Mouse (Mus musculus): ENCODE measurements around the gene Smtnl2. TPM values are rescaled to one million over a fixed set of nuclear protein-coding genes. Genes with fewer than 3 reads are reported as not detected.
"Not testable (repeated sequence)": the region's sequence is repeated elsewhere in the genome, so short reads cannot be mapped to it uniquely, and the experiment has no call there.

Smtnl2 gene
- polyA plus RNA-seq (2016; fragmentation: Nextera tagmentation; extraction: Ambion mirVana) = 11.3 and 12.5 TPM in 2 replicates

DNA sequence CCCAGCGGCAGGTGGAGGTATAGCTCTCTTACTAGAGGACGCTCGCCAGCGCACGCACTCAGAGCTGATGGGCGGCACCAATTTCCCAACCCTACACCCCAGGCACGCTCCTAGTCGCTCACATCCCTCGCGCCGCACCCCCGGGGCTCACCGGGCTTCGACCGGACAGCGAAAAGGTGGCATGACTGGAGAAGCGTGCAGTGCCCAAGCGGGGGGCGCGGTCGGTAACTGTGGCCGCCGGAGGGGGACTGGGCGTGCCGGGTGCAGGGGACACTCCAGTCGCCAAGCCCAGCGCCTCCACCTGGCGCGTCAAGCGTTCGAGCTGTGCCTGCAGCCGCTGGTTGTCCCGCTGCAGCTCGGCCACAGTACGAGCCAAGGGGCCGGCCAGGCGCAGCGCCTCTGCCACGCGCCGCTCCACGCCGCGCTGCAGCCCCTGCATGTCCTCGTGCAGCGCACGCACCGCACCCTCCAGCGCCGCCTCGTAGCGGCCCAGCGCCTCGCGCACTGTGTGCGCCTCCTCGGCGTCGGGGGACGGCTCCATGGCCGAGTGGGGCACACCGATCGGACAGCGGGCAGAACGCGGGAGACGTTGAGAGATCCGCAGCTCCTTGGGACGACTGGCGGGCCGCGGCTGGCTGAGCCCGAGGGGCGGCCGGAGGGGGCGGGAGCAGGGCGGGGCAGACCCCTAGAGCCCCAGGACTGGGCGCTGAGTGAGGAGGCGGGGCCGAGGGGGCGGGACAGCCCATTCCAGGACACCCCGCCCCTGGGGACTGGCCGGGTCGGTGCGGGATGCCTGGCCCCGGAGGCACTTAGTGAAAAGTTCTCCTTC, at the start of gene Smtnl2:
Smtnl2 (minus strand) TSS at position 621 of the 829 bp plus-strand sequence.
- no peaks in the 10 kb centered on the region for H3K9me3 ChIP-seq (replicated peaks)
- H3K27me3 ChIP-seq (replicated peaks) = peaks cover 70% of the 10 kb centered on the region
- H3K27ac ChIP-seq = no peak within 1 kb of the TSS
- peak; percentile 83 for ATAC-seq
- under 1% methylated on average over 86 of the region's 86 CpGs for WGBS (ENCODE audit: insufficient replicate concordance)
- peaks cover 84% of the 10 kb centered on the region for H3K4me1 ChIP-seq
- H3K36me3 ChIP-seq = no peaks in the 10 kb centered on the region
- peak within 1 kb of the TSS; percentile 98 for H3K4me2 ChIP-seq
- peak within 1 kb of the TSS; percentile 65 for H3K4me3 ChIP-seq
- H3K9ac ChIP-seq = peak within 1 kb of the TSS; percentile 65

DNA sequence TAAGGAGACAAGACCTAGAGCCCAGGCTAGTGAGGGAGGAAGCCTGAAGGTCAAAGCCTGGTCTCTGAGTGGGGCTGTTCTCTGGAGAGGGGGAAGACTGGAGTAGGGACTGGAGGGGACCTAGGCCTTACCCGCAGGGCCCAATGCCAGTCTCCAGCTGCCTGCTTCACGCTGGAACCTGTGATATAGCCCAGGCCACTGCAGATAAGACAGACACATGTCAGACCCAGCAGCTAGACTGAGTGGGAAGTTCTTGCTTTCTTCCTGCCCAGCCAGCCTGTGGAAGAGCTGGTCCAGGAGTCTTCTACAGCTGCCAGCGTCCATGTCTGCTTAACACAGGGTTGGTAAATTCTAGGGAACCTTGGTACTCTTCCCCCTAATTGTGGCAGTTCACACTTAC, 47.0 kb upstream of the Smtnl2 start:
- 25% methylated on average over 3 of the region's 3 CpGs for WGBS (ENCODE audit: insufficient replicate concordance)
- no peak overlapping the region for H3K9ac ChIP-seq
- no peaks in the 10 kb centered on the region for H3K9me3 ChIP-seq (replicated peaks)
- H3K27ac ChIP-seq = peak overlapping the region; percentile 67
- H3K4me1 ChIP-seq = peaks cover 63% of the 10 kb centered on the region
- peak overlapping the region; percentile 5; the same call in 1 of the 2 replicates for H3K4me2 ChIP-seq
- no peaks in the 10 kb centered on the region for H3K27me3 ChIP-seq (replicated peaks)
- ATAC-seq = peak; percentile 52
- H3K36me3 ChIP-seq = peaks cover 55% of the 10 kb centered on the region
- H3K4me3 ChIP-seq = 0 out of 2 replicates have a peak overlapping the region, but pooled peaks have one; percentile 0

DNA sequence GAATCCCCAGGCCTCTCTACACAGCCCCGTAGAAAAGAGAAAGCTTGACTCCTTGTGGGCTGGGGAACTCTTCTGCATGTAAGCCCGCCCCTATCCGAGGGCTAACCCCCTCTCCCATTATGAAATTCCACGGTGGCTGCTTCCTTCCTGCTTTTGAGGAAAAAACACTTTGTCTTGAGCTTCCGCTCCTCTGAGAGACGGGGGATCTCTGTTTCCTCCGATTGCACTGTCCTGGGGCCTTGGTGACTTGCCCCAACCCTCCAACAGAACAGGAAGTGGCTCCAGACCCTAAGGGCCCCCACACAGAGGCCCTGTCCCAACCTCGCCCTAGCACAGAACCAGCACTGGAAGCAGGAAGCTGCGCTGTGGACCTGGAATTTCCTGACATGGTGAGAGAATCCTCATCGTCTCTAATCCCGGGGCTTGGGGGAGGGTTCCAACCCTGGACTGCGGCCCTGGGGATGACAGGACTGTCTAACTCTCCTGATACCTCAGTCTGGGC, 46.5 kb upstream of the Smtnl2 start:
- Histone ChIP-seq H3K9me3 (replicated peaks) (no peaks in the 10 kb centered on the region), H3K36me3 (peaks cover 55% of the 10 kb centered on the region), H3K27me3 (replicated peaks) (no peaks in the 10 kb centered on the region), H3K27ac (peak overlapping the region; percentile 67), H3K4me3 (0 out of 2 replicates have a peak overlapping the region, but pooled peaks have one; percentile 0), H3K9ac (no peak overlapping the region), H3K4me1 (peaks cover 63% of the 10 kb centered on the region), H3K4me2 (peak overlapping the region; percentile 5; the same call in 1 of the 2 replicates)
- ATAC-seq = peak; percentile 64
- 51% methylated on average over 12 of the region's 12 CpGs for WGBS (ENCODE audit: insufficient replicate concordance)

DNA sequence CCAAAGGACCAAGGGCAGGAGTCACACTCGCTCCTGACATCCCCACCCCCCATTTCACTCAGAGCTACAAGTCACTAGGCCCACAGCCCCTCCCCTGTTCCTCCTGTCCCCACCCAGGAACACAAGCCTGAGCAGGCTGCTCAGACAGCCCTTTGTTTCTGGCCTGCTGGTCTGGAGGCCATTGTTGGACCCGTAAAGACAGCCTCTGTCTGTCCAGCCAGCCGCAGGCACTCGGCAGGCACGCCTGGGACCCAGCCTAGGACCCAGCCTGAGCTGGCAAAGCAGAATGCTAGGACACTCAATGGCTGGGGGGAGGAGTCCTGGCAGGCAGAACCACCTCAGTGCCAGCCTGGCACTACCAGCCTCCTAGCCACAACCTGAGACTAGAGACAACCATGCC, 44.2 kb upstream of the Smtnl2 start:
- Histone ChIP-seq H3K27ac (no peak overlapping the region), H3K9me3 (replicated peaks) (no peaks in the 10 kb centered on the region), H3K4me3 (no peak overlapping the region), H3K4me2 (no peak overlapping the region), H3K27me3 (replicated peaks) (no peaks in the 10 kb centered on the region), H3K4me1 (peaks cover 51% of the 10 kb centered on the region), H3K9ac (no peak overlapping the region), H3K36me3 (peaks cover 60% of the 10 kb centered on the region)
- ATAC-seq = no peak
- 84% methylated on average over 5 of the region's 5 CpGs for WGBS (ENCODE audit: insufficient replicate concordance)

DNA sequence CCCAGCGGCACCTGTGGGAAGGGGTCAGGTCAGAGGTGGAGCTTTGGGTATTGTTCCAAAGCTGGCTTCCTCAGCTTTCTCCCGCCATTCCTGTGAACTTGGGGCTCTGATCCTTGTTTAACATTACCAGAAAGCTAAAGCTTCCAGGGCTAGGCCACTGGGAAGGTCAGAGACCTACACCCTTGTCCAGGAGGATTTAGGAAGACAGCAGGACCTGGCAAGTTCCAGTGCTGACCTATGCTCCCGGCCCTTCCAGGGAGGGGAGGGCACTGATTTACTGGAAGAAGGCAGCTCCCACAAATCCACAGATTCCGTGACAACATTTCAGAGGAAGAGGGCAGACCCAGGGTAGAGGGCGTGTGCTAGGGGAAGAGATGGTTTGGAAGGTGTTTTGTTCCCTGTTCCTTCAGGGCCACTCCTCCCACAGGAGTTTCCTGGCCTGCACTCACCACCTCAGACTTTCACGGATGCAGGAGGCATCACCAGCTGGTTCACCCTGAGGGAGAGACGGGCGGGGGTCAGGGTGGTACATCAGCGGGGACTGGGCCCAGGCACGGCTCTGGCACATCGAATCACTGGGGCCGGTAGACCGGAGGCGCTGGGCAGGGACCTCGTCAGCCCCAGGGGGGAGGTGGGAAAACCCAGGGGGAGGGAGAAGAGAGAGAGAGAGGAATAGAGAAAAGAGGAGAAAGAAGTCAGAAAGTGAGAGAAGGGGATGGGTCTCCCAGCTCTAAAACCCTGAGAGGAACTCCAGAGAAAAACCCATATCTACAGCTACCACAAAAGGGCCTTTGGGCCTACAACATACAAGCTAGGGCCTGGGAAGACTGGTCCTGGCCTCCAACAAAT, 41.8 kb upstream of the Smtnl2 start:
- WGBS (ENCODE audit: insufficient replicate concordance) = 71% methylated on average over 15 of the region's 15 CpGs
- Histone ChIP-seq H3K27ac (no peak overlapping the region), H3K4me3 (no peak overlapping the region), H3K27me3 (replicated peaks) (no peaks in the 10 kb centered on the region), H3K4me1 (peaks cover 32% of the 10 kb centered on the region), H3K36me3 (peaks cover 77% of the 10 kb centered on the region), H3K9me3 (replicated peaks) (no peaks in the 10 kb centered on the region), H3K4me2 (no peak overlapping the region), H3K9ac (no peak overlapping the region)
- no peak for ATAC-seq

DNA sequence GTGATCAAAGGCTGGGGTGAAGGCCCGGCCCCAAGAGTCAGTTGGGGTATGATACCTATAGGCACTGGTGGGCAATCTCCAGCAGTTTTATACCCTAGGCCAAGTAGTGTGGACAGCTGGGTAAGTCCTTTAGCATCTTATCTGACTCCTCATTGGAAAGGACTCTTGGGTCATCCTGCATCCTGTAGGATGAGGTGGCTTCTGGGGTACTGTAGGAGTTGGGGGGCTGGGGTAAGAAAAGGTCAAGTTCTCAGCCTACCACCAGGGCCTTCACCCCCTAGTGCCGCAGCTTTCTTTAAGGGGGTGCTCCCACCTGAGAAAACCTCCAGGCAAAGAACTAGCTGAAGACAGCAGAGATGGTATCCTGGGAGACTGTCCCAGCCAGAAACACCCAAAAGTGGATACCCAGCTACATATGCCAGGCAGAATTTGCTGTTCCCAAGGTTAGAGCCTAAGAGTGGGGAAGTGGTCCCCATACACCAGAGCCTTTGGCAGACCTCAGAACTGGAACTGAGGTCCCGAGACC, 40.7 kb upstream of the Smtnl2 start:
- H3K9ac ChIP-seq = no peak overlapping the region
- no peak overlapping the region for H3K27ac ChIP-seq
- 70% methylated on average over 3 of the region's 3 CpGs for WGBS (ENCODE audit: insufficient replicate concordance)
- H3K36me3 ChIP-seq = peaks cover 84% of the 10 kb centered on the region
- no peak overlapping the region for H3K4me3 ChIP-seq
- H3K4me1 ChIP-seq = peaks cover 20% of the 10 kb centered on the region; the same call in 1 of the 2 replicates
- no peaks in the 10 kb centered on the region for H3K27me3 ChIP-seq (replicated peaks)
- H3K9me3 ChIP-seq (replicated peaks) = no peaks in the 10 kb centered on the region
- H3K4me2 ChIP-seq = no peak overlapping the region
- ATAC-seq = no peak

DNA sequence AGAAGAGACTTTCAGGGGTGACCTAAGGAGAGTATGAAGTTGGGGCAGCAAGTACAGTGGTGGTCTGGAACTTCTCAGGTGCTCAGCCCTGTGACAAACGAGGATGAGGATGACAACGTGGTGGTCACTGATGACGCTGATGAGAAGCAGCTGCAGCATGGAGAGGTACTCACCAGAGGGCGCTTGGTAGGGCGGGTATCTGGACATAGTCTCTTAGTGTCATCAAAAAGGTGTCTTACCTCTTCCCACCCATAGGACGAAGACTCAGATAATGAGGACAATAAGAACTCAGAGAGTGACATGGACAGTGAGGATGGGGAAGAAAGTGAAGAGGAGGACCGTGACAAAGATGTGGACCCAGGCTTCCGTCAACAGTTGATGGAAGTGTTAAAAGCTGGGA, 36.0 kb upstream of the Smtnl2 start:
- no peaks in the 10 kb centered on the region for H3K9me3 ChIP-seq (replicated peaks)
- H3K27ac ChIP-seq = no peak overlapping the region
- peaks cover 26% of the 10 kb centered on the region for H3K4me1 ChIP-seq
- peaks cover 100% of the 10 kb centered on the region for H3K36me3 ChIP-seq
- WGBS (ENCODE audit: insufficient replicate concordance) = 69% methylated on average over 8 of the region's 8 CpGs
- H3K27me3 ChIP-seq (replicated peaks) = no peaks in the 10 kb centered on the region
- H3K4me3 ChIP-seq = no peak overlapping the region
- no peak for ATAC-seq
- no peak overlapping the region for H3K9ac ChIP-seq
- H3K4me2 ChIP-seq = no peak overlapping the region

DNA sequence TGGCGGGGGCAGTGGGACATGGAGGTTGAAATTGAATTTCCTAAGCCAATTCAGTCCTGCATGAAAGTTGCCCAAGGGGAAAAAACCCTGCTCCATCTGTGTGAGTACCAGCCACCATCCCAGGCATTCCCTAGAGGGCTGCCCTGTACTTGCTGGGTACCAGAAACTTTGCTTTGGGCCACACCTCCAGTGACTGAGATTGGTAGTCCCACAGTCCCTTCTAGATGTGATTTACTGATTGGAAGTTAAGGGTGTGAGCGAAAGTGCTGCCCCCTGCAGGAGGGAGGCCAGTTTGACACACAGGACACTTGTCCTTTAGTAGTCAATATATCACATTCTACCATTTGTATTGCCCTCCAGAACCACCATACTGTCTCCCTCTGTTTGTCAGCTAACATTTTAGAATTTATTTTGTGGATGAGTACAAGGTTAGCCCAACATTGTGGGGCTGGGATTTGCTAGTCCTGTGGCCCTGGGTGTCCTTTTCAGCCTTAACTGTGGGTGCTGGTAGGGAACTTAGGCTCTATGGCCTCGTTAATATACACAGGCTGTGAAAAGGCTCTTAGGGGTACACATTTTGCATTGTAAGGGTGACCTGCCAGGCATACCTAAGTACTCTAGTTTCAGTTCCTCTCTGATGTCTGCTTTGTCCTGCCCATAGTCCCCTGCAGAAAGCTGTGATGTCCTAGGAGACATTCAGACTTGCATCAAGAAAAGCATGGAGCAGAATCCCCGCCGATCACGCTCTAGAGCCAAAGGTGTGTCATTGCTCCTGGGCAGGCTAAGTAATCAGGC, 35.0 kb upstream of the Smtnl2 start:
- Histone ChIP-seq H3K9ac (no peak overlapping the region), H3K27ac (no peak overlapping the region), H3K9me3 (replicated peaks) (no peaks in the 10 kb centered on the region), H3K27me3 (replicated peaks) (no peaks in the 10 kb centered on the region), H3K4me3 (no peak overlapping the region), H3K4me1 (peaks cover 36% of the 10 kb centered on the region), H3K36me3 (peaks cover 94% of the 10 kb centered on the region), H3K4me2 (no peak overlapping the region)
- ATAC-seq = no peak
- 79% methylated on average over 6 of the region's 6 CpGs for WGBS (ENCODE audit: insufficient replicate concordance)

DNA sequence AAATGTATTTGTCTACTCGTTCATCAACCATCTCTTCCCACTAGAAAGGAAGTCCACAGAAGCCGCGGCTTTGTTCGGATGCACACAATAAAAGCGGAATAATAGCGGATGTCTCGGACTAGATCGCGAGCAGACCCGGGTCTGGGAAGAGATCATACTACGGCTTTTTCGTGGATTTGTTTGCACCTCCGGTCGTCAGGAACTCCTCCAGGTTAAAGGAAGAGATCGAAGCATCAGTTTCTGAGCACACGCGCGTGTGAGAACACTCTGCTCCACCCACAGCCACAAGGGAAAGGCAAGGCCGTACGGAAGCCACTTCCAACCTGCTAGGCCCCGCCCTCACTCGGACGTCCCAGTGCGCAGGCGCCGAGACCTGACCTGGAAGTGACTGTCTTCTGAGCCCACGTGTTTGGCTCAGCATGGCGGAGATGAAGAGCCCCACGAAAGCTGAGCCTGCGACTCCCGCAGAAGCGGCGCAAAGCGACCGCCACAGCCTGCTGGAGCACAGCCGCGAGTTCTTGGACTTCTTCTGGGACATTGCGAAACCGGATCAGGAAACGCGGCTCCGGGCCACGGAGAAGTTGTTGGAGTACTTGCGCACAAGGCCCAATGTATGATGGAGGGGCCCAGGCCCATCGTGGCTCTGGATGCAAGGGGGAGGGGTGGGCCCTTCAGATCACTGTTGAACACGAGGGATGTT, 29.6 kb upstream of the Smtnl2 start, which contains the start of gene Mybbp1a:
Mybbp1a (plus strand) TSS at position 391 of the 700 bp plus-strand sequence.
- peak within 1 kb of the TSS; percentile 72 for H3K27ac ChIP-seq
- H3K9ac ChIP-seq = peak within 1 kb of the TSS; percentile 77
- H3K4me2 ChIP-seq = peak within 1 kb of the TSS; percentile 88
- no peaks in the 10 kb centered on the region; the same call in 1 of the 2 replicates for H3K27me3 ChIP-seq (replicated peaks)
- peak within 1 kb of the TSS; percentile 82 for H3K4me3 ChIP-seq
- H3K4me1 ChIP-seq = peaks cover 38% of the 10 kb centered on the region
- H3K9me3 ChIP-seq (replicated peaks) = no peaks in the 10 kb centered on the region
- ATAC-seq = peak; percentile 91
- WGBS (ENCODE audit: insufficient replicate concordance) = under 1% methylated on average over 46 of the region's 46 CpGs
- peaks cover 40% of the 10 kb centered on the region for H3K36me3 ChIP-seq

DNA sequence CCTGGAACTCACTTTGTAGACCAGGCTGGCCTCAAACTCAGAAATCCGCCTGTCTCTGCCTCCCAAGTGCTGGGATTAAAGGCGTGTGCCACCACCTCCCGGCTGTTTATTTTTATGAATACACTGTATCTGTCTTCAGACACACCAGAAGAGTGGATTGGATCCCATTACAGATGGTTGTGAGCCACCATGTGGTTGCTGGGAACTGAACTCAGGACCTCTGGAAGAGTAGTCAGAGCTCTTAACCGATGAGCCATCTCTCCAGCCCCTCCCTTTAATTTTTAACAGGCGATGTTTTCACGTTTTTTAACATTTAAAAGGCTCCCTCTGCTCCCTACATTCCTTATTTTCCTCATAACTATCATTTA, 29.1 kb upstream of the Smtnl2 start:
- peak overlapping the region; percentile 72 for H3K27ac ChIP-seq
- peak overlapping the region; percentile 82 for H3K4me3 ChIP-seq
- peak overlapping the region; percentile 88 for H3K4me2 ChIP-seq
- ATAC-seq; H3K9me3 ChIP-seq (replicated peaks); H3K27me3 ChIP-seq (replicated peaks): not testable (repeated sequence)
- peaks cover 33% of the 10 kb centered on the region for H3K4me1 ChIP-seq
- H3K36me3 ChIP-seq = peaks cover 35% of the 10 kb centered on the region
- 30% methylated on average over 6 of the region's 6 CpGs for WGBS (ENCODE audit: insufficient replicate concordance)
- peak overlapping the region; percentile 77 for H3K9ac ChIP-seq
